Mouse (Mus musculus): ENCODE results near the gene Ndufa11.

DNA sequence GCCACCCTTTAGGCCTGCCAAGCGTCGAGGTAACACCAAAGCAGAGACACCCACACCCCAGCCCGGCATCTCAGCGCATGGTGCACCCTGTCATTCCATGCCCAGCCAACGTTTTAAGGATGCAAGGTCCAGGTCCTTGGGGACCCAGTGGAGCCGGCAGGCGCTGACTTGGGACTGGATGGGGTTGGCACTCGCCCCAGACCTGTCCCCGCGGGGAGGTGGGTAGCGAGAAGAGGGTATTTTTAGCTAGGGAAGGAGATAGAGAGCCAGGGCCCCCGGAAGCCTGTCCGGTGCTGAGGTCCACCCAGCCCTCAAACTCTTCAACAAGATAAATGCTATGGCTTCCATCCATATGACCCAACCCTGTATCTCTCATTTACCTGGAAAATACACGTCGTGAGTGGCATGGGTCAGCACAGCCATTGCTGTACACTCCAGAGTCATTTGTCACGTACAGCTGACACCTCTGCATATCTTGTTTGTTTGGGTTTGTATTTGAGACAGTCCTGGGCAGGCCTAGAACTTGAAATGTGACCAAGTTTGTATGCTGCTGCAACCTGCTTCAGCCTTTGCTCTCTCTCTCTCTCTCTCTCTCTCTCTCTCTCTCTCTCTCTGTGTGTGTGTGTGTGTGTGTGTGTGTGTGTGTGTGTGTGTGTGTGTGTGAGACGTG is 22.7 kb downstream of the Ndufa11 start:
- no peak for TF ChIP-seq CTCF (IDR thresholded peaks at IDR 0.05; ENCODE audit: insufficient read depth, low read length)
- no peak for TF ChIP-seq POLR2A (IDR thresholded peaks at IDR 0.05; ENCODE audit: borderline replicate concordance, extremely low read depth, low read depth, low read length)

Measured in lung, adult 2 months (tissue).